In genomic region chr10:95199541-95200269, GRCm38 (mm10) we compare ENCODE assay signal across 11 mouse cellular contexts.
DNase-seq lines count a peak whose midpoint lies in the region; ATAC-seq and TF ChIP-seq lines count a peak whose summit lies in the region.
"Had no signal": no experiment of that assay in that cellular context is flagged by ENCODE, and none has a peak within 500 bp of the region (broad histone marks: within the 10 kb centered on the region; RNA-seq: fewer than 3 reads in every experiment).

No protein-coding gene starts in this region.

- H3K27ac ChIP-seq in gastrocnemius, adult 2 months: peak overlapping the region; percentile 51
- H3K27ac ChIP-seq in lung, embryonic 15.5 days: peak overlapping the region; percentile 68
- peak overlapping the region; percentile 24; the same call in 1 of the 2 replicates for H3K27ac ChIP-seq in embryonic facial prominence, embryonic 10.5 days (replicated peaks)
- H3K27ac ChIP-seq: limb, embryonic 12.5 days; midbrain, embryonic 12.5 days had no signal

- H3K27me3 ChIP-seq in lung, embryonic 15.5 days: no peaks in the 10 kb centered on the region
- 0 out of 2 replicates have a peak, but pooled peaks cover 3% of the 10 kb centered on the region for H3K27me3 ChIP-seq in embryonic facial prominence, embryonic 10.5 days (replicated peaks; ENCODE audit: low read depth, poor library complexity, severe bottlenecking)
- H3K27me3 ChIP-seq: midbrain, embryonic 12.5 days had no signal

- H3K36me3 ChIP-seq in lung, embryonic 15.5 days: no peaks in the 10 kb centered on the region
- no peaks in the 10 kb centered on the region for H3K36me3 ChIP-seq in embryonic facial prominence, embryonic 10.5 days (replicated peaks)
- H3K36me3 ChIP-seq: limb, embryonic 12.5 days; midbrain, embryonic 12.5 days had no signal

- H3K9ac ChIP-seq in lung, embryonic 15.5 days: no peak overlapping the region
- H3K9ac ChIP-seq: limb, embryonic 12.5 days; midbrain, embryonic 12.5 days had no signal

- TF ChIP-seq CTCF in gastrocnemius, adult 2 months (IDR thresholded peaks at IDR 0.05): no peak

- H3K9me3 ChIP-seq in lung, embryonic 15.5 days: no peaks in the 10 kb centered on the region
- H3K9me3 ChIP-seq in embryonic facial prominence, embryonic 10.5 days: no peaks in the 10 kb centered on the region
- H3K9me3 ChIP-seq: limb, embryonic 12.5 days; midbrain, embryonic 12.5 days had no signal

- 0 out of 2 replicates have a peak, but pooled peaks have one; percentile 20 for ATAC-seq in lung, embryonic 15.5 days (ENCODE audit: borderline replicate concordance, extremely low read depth, low FRiP score, low TSS enrichment)

- no peak overlapping the region for H3K4me3 ChIP-seq in gastrocnemius, adult 2 months
- no peak overlapping the region for H3K4me3 ChIP-seq in lung, embryonic 15.5 days
- H3K4me3 ChIP-seq in embryonic facial prominence, embryonic 10.5 days: no peak overlapping the region
- H3K4me3 ChIP-seq: limb, embryonic 12.5 days; midbrain, embryonic 12.5 days had no signal

- 54% methylated on average over 11 of the region's 11 CpGs for WGBS in lung, embryonic 15.5 days
- WGBS in embryonic facial prominence, embryonic 10.5 days: 35% methylated on average over 11 of the region's 11 CpGs

- no peak overlapping the region for H3K4me2 ChIP-seq in lung, embryonic 15.5 days
- H3K4me2 ChIP-seq: limb, embryonic 12.5 days; midbrain, embryonic 12.5 days had no signal

- H3K4me1 ChIP-seq in lung, embryonic 15.5 days: peaks cover 35% of the 10 kb centered on the region
- peaks cover 42% of the 10 kb centered on the region for H3K4me1 ChIP-seq in embryonic facial prominence, embryonic 10.5 days

- intact Hi-C loops in gastrocnemius, adult 2 months (cut with DNase I): no loop called here

- DNase-seq in gastrocnemius, adult 2 months: no peak
- no peak for DNase-seq in gastrocnemius, adult 18-20 months (ENCODE audit: low spot score)
- DNase-seq in lung, adult 18-20 months: no peak
- DNase-seq in adipocyte (ENCODE audit: low spot score): peak; percentile 56
- DNase-seq in embryonic facial prominence, embryonic 10.5 days (ENCODE audit: low spot score): peak; percentile 21
- DNase-seq in urinary bladder, adult 18-20 months (ENCODE audit: low spot score in 2 of 2): no peak
- DNase-seq: adrenal gland, adult 8-10 months; kidney, adult 8-10 months had no signal

Comparison
In these comparisons a context has a peak if more than half of its experiments do, and no peak if none do; other contexts are left out.
1. DNase-seq: peak in adipocyte (single experiment) and embryonic facial prominence, embryonic 10.5 days (single experiment); none in gastrocnemius, adult 2 months (single experiment), gastrocnemius, adult 18-20 months (single experiment), lung, adult 18-20 months (0 of 2) and urinary bladder, adult 18-20 months (0 of 2).
2. Peak in every context shown above with its lines, with median percentiles within 50 percentile points of each other: H3K27ac ChIP-seq.